Mouse (Mus musculus) lung, adult 2 months (tissue): ENCODE results near the gene Med13. TPM values are rescaled to one million over a fixed set of nuclear protein-coding genes. Genes with fewer than 3 reads are reported as not detected.

Experiments used
- DNase-seq: peaks from one replicate; pipeline ENCODE4 v3.0.0; 2022
- H3K4me1 ChIP-seq: fragments of 200-500 bp; 2 replicates; pipeline ENCODE4 v1.6.1; 2011; ENCODE audit warnings: low read length; ENCODE audit not compliant: control insufficient read depth, insufficient read depth
- H3K4me3 ChIP-seq: fragments of 200-500 bp; replicated peaks from 2 replicates; pipeline ENCODE3; 2011; ENCODE audit warnings: low read depth, mild to moderate bottlenecking, control low read depth, low read length; ENCODE audit errors: extremely low read depth
- CTCF ChIP-seq: fragments of 200-500 bp; IDR thresholded peaks from 2 replicates; pipeline ENCODE4 v1.5.1; 2011; ENCODE audit warnings: mild to moderate bottlenecking, low read length, control low read depth; ENCODE audit not compliant: insufficient read depth
- POLR2A ChIP-seq: fragments of 200-500 bp; IDR thresholded peaks from 2 replicates; pipeline ENCODE4 v1.6.1; 2011; ENCODE audit warnings: low read depth, mild to moderate bottlenecking, control low read depth, low read length, borderline replicate concordance; ENCODE audit errors: extremely low read depth
- WGBS: fragments of 180-500 bp; shearing (Covaris S2); methylation state at CpG from one replicate; pipeline ENCODE4 v1.1.7; 2018; 5-methylcytosine and 5-hydroxymethylcytosine counted together
- polyA plus RNA-seq: library from polyadenylated mRNA; depleted of rRNA; stranded (reverse); fragments of >200 nt; gene quantifications from 2 replicates; pipeline ENCODE4 v1.2.3, GENCODE M21; 2012

Gene Med13
- polyA plus RNA-seq, 1 experiment: 22.8 TPM

GRCm38 (mm10) chr11:86391687-86392086 is 34.3 kb upstream of the Med13 start:
- H3K4me3 ChIP-seq: no peak overlapping the region
- WGBS: 89% methylated on average over 7 of the region's 7 CpGs

GRCm38 (mm10) chr11:86390308-86390707 is 32.9 kb upstream of the Med13 start:
- no peak for TF ChIP-seq POLR2A
- TF ChIP-seq CTCF: no peak
- no peak overlapping the region for H3K4me3 ChIP-seq
- no peak for DNase-seq
- H3K4me1 ChIP-seq: no peaks in the 10 kb centered on the region
- WGBS: 66% methylated on average over 1 of the region's 1 CpGs

More at GRCm38 (mm10) chr11:86391687-86392086, 34.3 kb upstream of the Med13 start:
- peaks cover 3% of the 10 kb centered on the region; the same call in 1 of the 2 replicates for H3K4me1 ChIP-seq
- no peak for DNase-seq
- TF ChIP-seq CTCF: no peak
- TF ChIP-seq POLR2A: no peak

- no peak for TF ChIP-seq CTCF
- no peak for TF ChIP-seq POLR2A
- Histone ChIP-seq H3K4me3 (no peak overlapping the region), H3K4me1 (no peaks in the 10 kb centered on the region)
- WGBS: 70% methylated on average over 4 of the region's 4 CpGs
- no peak for DNase-seq
Observed at GRCm38 (mm10) chr11:86389506-86389905, 32.1 kb upstream of the Med13 start.

DNA sequence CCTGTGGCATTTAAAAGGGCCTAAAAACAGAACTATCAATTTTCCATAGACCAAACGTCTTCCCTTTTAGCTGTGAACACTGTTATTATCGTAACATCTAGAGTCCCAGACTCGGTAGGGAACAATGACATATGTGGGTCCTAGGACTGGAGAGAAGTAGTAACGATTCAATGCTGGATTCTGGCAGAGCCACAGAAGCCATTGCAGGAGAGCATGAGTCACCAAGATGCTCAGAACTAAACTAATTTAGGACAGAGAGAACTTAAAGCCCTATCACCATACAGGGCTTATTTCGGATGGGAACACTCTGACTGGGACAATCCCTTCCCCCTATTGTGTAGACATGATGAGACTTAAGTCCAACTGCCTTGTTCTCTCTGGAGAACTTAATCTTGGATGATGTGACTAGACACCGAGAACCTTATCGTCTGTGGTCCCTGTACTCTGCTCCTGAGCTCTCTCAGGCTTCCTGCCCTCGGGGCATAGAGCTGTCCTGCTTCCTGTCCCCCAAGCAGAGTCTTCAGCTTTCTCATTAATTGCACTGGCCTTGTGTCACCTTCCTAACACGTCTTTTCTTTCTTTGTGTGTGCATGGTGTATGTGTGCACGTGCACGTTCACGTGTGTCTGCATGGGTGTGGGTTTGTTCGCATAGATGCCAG is 31.5 kb upstream of the Med13 start:
- Histone ChIP-seq H3K4me3 (no peak overlapping the region), H3K4me1 (no peaks in the 10 kb centered on the region)
- no peak for TF ChIP-seq POLR2A
- TF ChIP-seq CTCF: no peak
- 74% methylated on average over 13 of the region's 13 CpGs for WGBS
- no peak for DNase-seq

- 48% methylated on average over 9 of the region's 9 CpGs for WGBS
- TF ChIP-seq CTCF (no peak), POLR2A (no peak)
- no peak for DNase-seq
- Histone ChIP-seq H3K4me3 (no peak overlapping the region), H3K4me1 (no peaks in the 10 kb centered on the region)
Observed at GRCm38 (mm10) chr11:86387121-86387893, 29.9 kb upstream of the Med13 start.

DNA sequence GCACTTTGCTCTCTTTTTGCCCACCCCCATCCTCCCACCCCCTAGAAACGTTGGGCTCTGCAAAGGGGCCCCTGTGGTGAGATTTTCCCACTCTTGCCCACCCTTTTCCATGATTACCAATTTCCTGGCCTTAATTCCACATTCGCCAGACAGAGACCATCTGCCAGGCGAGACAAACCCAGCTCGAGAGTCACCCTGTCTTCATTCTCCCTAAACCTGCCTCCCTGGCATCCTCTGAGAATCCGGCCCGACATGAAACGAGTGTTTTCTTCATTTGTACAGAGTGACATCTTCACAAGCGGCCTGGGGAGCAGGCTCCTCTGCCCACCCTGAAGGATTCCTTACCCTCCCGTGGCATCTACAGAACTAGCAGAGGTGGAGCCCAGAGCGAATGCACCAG is 29.2 kb upstream of the Med13 start:
- 78% methylated on average over 10 of the region's 10 CpGs for WGBS
- H3K4me3 ChIP-seq: no peak overlapping the region
- TF ChIP-seq CTCF: no peak
- no peak for DNase-seq
- peaks cover 1% of the 10 kb centered on the region for H3K4me1 ChIP-seq

DNA sequence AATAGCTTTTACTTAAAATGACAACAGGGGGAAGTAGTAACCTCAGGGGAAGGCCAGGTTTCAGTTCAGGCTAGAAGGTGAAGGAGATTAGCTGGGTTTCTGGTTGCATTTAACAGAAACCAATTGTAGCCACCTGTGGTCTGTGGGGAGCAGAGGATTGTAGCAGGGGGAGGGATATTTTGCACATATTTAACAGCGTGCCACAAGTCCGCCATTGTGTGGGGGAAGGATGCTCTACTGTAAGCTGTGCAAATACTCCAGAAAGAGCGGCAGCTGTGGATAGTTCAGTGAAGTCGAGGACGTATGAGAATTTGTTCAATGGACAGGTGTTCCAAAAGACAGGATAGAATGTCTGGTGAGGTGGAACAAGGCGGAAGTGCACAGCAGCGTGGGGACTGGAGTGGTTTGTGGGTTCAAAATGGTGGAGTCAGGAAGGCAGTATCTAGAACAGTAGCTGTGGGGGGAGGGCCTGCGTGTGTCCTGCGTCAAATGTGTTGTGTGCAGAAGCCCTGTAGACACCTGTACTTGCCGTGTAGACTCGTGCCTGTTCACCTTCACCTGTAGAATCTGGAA is 28.4 kb upstream of the Med13 start:
- WGBS: 70% methylated on average over 11 of the region's 11 CpGs
- peaks cover 3% of the 10 kb centered on the region for H3K4me1 ChIP-seq
- H3K4me3 ChIP-seq: no peak overlapping the region
- DNase-seq: no peak
- TF ChIP-seq POLR2A: no peak
- no peak for TF ChIP-seq CTCF

DNA sequence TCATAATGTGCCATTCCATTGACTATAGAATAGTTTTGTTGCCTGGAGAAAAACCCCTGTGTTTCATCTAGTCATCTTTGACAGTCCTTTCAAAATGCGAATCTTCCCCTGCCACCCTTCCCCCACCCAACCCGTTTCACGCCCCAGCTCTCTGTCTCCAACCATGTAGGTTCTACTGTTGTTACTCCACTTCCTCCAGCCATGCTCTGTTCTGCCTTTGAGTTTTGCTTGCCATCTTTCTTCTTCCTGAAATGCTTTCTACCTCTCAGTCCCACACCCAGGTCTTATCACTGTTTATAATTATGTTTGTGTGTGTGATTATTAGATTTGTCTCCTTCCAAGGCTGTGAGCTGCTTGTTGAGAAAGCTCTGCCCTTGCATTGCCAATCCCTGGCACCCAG is 26.7 kb upstream of the Med13 start:
- TF ChIP-seq POLR2A: no peak
- no peak for TF ChIP-seq CTCF
- WGBS: 50% methylated on average over 3 of the region's 3 CpGs
- no peak overlapping the region for H3K4me3 ChIP-seq
- peaks cover 3% of the 10 kb centered on the region for H3K4me1 ChIP-seq
- no peak for DNase-seq

DNA sequence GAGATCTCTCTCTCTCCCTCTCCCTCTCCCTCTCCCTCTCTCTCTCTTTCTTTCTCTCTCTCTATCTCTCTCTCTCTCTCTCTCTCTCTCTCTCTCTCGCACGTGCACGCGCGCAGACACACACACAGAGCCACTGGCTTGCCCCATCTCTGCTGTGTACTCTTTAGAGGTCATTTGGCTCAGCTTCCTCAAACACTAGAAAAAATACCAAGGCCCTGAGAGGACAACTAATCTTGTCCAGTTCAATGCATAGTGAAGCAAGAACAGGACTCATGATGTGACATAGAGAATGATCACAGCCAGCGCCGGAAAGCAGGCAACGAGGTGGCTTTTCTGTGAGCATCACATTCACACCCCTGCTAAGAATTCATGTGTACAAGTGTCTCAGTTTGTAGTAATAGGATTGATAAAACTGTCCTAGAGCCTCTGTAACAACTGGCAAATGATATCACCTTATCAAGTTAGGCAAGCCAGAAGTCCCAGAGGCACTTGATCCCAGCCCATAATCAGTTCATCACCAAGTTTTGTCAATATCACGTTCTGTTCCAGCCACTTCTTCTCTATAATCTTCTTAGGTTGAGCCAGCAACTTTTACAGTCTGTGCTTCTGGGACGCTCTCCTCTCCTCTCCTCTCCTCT is 25.2 kb upstream of the Med13 start:
- WGBS: 72% methylated on average over 10 of the region's 10 CpGs
- no peak for DNase-seq
- Histone ChIP-seq H3K4me3 (no peak overlapping the region), H3K4me1 (peaks cover 3% of the 10 kb centered on the region)
- TF ChIP-seq POLR2A (no peak), CTCF (no peak)

- Histone ChIP-seq H3K4me3 (no peak overlapping the region), H3K4me1 (peaks cover 3% of the 10 kb centered on the region)
- no peak for TF ChIP-seq POLR2A
- TF ChIP-seq CTCF: no peak
- no peak for DNase-seq
- WGBS: 39% methylated on average over 5 of the region's 5 CpGs
Observed at GRCm38 (mm10) chr11:86381478-86382091, 24.2 kb upstream of the Med13 start.
